Mouse (Mus musculus): ENCODE data around the gene Reln. TPM values are rescaled to one million over a fixed set of nuclear protein-coding genes. Genes with fewer than 3 reads are reported as not detected.

Gene Reln
- polyA plus RNA-seq, 1 experiment, result 0.04 TPM

- H3K4me2 ChIP-seq (ENCODE audit: low read depth), result no peak overlapping the region
- H3K27me3 ChIP-seq (ENCODE audit: control insufficient read depth, insufficient read depth, insufficient read length), result no peaks in the 10 kb centered on the region
- no peaks in the 10 kb centered on the region for H3K79me2 ChIP-seq (ENCODE audit: control insufficient read depth, insufficient read depth)
- no peak overlapping the region for H3K4me3 ChIP-seq
- TF ChIP-seq REST (IDR thresholded peaks at IDR 0.05; ENCODE audit: insufficient read depth, insufficient read length) (peak; percentile 82), CEBPB (IDR thresholded peaks at IDR 0.05; ENCODE audit: insufficient read depth, poor library complexity, severe bottlenecking) (no peak), POLR2AphosphoS2 (IDR thresholded peaks at IDR 0.05; ENCODE audit: insufficient read length, low read depth) (no peak)
- H3K36me3 ChIP-seq (ENCODE audit: control insufficient read depth, insufficient read depth), result no peaks in the 10 kb centered on the region
- H3ac ChIP-seq (ENCODE audit: control insufficient read depth, insufficient read length), result no peak overlapping the region
Observed at GRCm38 (mm10) chr5:22236801-22237200, 107.7 kb downstream of the Reln start.

DNA sequence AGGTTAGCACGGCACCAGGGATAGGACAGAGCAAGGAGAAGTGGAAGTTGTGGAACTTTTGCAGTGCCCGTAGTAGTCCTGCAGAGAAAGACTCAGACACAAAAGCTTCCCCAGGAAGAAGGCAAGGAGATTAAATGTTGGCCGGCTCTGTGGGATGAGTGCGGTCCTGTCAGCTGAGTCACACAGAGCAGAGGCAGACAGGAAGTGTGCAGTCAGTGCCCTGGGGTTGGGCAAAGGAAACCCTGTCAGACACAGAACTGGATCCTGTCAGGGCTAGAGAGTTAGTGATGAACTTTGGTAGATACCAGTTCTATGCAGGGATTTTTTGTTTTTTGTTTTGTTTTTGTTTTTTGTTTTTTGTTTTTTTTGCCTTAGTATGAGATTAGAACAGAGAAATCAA, 120.0 kb downstream of the Reln start:
- no peaks in the 10 kb centered on the region for H3K79me2 ChIP-seq (ENCODE audit: control insufficient read depth, insufficient read depth)
- no peaks in the 10 kb centered on the region for H3K36me3 ChIP-seq (ENCODE audit: control insufficient read depth, insufficient read depth)
- TF ChIP-seq TCF12 (IDR thresholded peaks at IDR 0.05; ENCODE audit: insufficient read depth, poor library complexity, severe bottlenecking) (no peak), TCF3 (IDR thresholded peaks at IDR 0.05; ENCODE audit: insufficient read length, low read depth) (no peak), E2F4 (IDR thresholded peaks at IDR 0.05; ENCODE audit: insufficient read depth) (no peak), POLR2AphosphoS2 (IDR thresholded peaks at IDR 0.05; ENCODE audit: insufficient read length, low read depth) (no peak), CEBPB (IDR thresholded peaks at IDR 0.05; ENCODE audit: insufficient read depth, poor library complexity, severe bottlenecking) (no peak), SRF (IDR thresholded peaks at IDR 0.05; ENCODE audit: control insufficient read depth, insufficient read length, low read depth) (no peak), REST (IDR thresholded peaks at IDR 0.05; ENCODE audit: insufficient read depth, insufficient read length) (no peak), MYOD1 (IDR thresholded peaks at IDR 0.05; ENCODE audit: control insufficient read depth in 1 of 3, insufficient read length in 2 of 3, low read depth in 2 of 3) (no peak), MAX (IDR thresholded peaks at IDR 0.05; ENCODE audit: low read depth) (no peak), USF1 (IDR thresholded peaks at IDR 0.05; ENCODE audit: low read depth) (no peak), MYOG (IDR thresholded peaks at IDR 0.05; ENCODE audit: control insufficient read depth in 1 of 3, insufficient read depth in 1 of 3, insufficient read length in 2 of 3, low read depth in 2 of 3) (no peak), POLR2A (IDR thresholded peaks at IDR 0.05; ENCODE audit: insufficient read length, low read depth) (no peak)
- no peak overlapping the region for H3K4me3 ChIP-seq
- H3K4me2 ChIP-seq (ENCODE audit: low read depth), result peak overlapping the region; percentile 61
- H3K27me3 ChIP-seq (ENCODE audit: control insufficient read depth, insufficient read depth, insufficient read length), result no peaks in the 10 kb centered on the region
- no peak overlapping the region for H3ac ChIP-seq (ENCODE audit: control insufficient read depth, insufficient read length)

DNA sequence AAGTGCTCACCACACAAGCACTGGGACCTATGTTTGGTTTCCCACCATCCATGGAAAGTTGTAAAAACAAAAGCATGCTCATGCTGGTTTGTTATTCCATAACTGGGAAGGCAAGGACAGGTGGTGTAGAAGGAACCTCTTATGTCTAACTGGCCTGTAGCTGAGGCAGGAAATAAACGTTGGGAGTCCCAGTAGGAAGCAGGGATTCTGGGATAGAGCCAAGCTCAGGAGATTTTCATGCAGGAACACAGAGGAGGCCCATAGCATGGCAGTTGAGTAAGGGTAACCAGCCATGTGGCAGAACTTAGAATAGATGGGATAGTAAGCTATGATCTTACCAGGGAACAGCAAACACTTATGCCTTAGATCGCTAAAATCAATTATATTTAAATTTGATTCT, 120.6 kb downstream of the Reln start:
- Histone ChIP-seq H3K27me3 (ENCODE audit: control insufficient read depth, insufficient read depth, insufficient read length) (no peaks in the 10 kb centered on the region), H3ac (ENCODE audit: control insufficient read depth, insufficient read length) (no peak overlapping the region), H3K79me2 (ENCODE audit: control insufficient read depth, insufficient read depth) (no peaks in the 10 kb centered on the region), H3K4me3 (no peak overlapping the region), H3K4me2 (ENCODE audit: low read depth) (peak overlapping the region; percentile 61), H3K36me3 (ENCODE audit: control insufficient read depth, insufficient read depth) (no peaks in the 10 kb centered on the region)
- no peak for TF ChIP-seq REST (IDR thresholded peaks at IDR 0.05; ENCODE audit: insufficient read depth, insufficient read length)
- no peak for TF ChIP-seq MYOD1 (IDR thresholded peaks at IDR 0.05; ENCODE audit: control insufficient read depth in 1 of 3, insufficient read length in 2 of 3, low read depth in 2 of 3)
- no peak for TF ChIP-seq POLR2AphosphoS2 (IDR thresholded peaks at IDR 0.05; ENCODE audit: insufficient read length, low read depth)
- no peak for TF ChIP-seq MAX (IDR thresholded peaks at IDR 0.05; ENCODE audit: low read depth)
- no peak for TF ChIP-seq POLR2A (IDR thresholded peaks at IDR 0.05; ENCODE audit: insufficient read length, low read depth)
- no peak for TF ChIP-seq MYOG (IDR thresholded peaks at IDR 0.05; ENCODE audit: control insufficient read depth in 1 of 3, insufficient read depth in 1 of 3, insufficient read length in 2 of 3, low read depth in 2 of 3)
- no peak for TF ChIP-seq SRF (IDR thresholded peaks at IDR 0.05; ENCODE audit: control insufficient read depth, insufficient read length, low read depth)
- no peak for TF ChIP-seq TCF12 (IDR thresholded peaks at IDR 0.05; ENCODE audit: insufficient read depth, poor library complexity, severe bottlenecking)
- no peak for TF ChIP-seq E2F4 (IDR thresholded peaks at IDR 0.05; ENCODE audit: insufficient read depth)
- no peak for TF ChIP-seq TCF3 (IDR thresholded peaks at IDR 0.05; ENCODE audit: insufficient read length, low read depth)
- TF ChIP-seq USF1 (IDR thresholded peaks at IDR 0.05; ENCODE audit: low read depth), result no peak
- no peak for TF ChIP-seq CEBPB (IDR thresholded peaks at IDR 0.05; ENCODE audit: insufficient read depth, poor library complexity, severe bottlenecking)

- no peaks in the 10 kb centered on the region for H3K27me3 ChIP-seq (ENCODE audit: control insufficient read depth, insufficient read depth, insufficient read length)
Observed at GRCm38 (mm10) chr5:22208311-22209021, 136.0 kb downstream of the Reln start.

More at GRCm38 (mm10) chr5:22208311-22209021, 136.0 kb downstream of the Reln start:
- Histone ChIP-seq H3K79me2 (ENCODE audit: control insufficient read depth, insufficient read depth) (no peaks in the 10 kb centered on the region), H3K4me3 (no peak overlapping the region), H3K4me2 (ENCODE audit: low read depth) (no peak overlapping the region), H3K36me3 (ENCODE audit: control insufficient read depth, insufficient read depth) (no peaks in the 10 kb centered on the region), H3ac (ENCODE audit: control insufficient read depth, insufficient read length) (no peak overlapping the region)
- TF ChIP-seq E2F4 (IDR thresholded peaks at IDR 0.05; ENCODE audit: insufficient read depth) (no peak), POLR2AphosphoS2 (IDR thresholded peaks at IDR 0.05; ENCODE audit: insufficient read length, low read depth) (no peak), POLR2A (IDR thresholded peaks at IDR 0.05; ENCODE audit: insufficient read length, low read depth) (no peak), CEBPB (IDR thresholded peaks at IDR 0.05; ENCODE audit: insufficient read depth, poor library complexity, severe bottlenecking) (no peak), MYOD1 (IDR thresholded peaks at IDR 0.05; ENCODE audit: control insufficient read depth in 1 of 3, insufficient read length in 2 of 3, low read depth in 2 of 3) (no peak), SRF (IDR thresholded peaks at IDR 0.05; ENCODE audit: control insufficient read depth, insufficient read length, low read depth) (no peak), TCF12 (IDR thresholded peaks at IDR 0.05; ENCODE audit: insufficient read depth, poor library complexity, severe bottlenecking) (no peak), TCF3 (IDR thresholded peaks at IDR 0.05; ENCODE audit: insufficient read length, low read depth) (no peak), MYOG (IDR thresholded peaks at IDR 0.05; ENCODE audit: control insufficient read depth in 1 of 3, insufficient read depth in 1 of 3, insufficient read length in 2 of 3, low read depth in 2 of 3) (no peak), USF1 (IDR thresholded peaks at IDR 0.05; ENCODE audit: low read depth) (no peak), REST (IDR thresholded peaks at IDR 0.05; ENCODE audit: insufficient read depth, insufficient read length) (no peak), MAX (IDR thresholded peaks at IDR 0.05; ENCODE audit: low read depth) (no peak)
